Mouse (Mus musculus) naive thymus-derived CD4-positive, alpha-beta T cell, adult 2 months (primary cell): ENCODE measurements around the gene Irx6.

Experiments
- DNase-seq: peaks from one replicate; pipeline ENCODE4 v3.0.0-alpha.2; 2011; ENCODE audit warnings: low read depth

Gene Irx6

GRCm38 (mm10) chr8:92721936-92722321, 47.8 kb downstream of the Irx6 start:
- DNase-seq: no peak

GRCm38 (mm10) chr8:92723320-92723719, 49.2 kb downstream of the Irx6 start:
- no peak for DNase-seq

DNA sequence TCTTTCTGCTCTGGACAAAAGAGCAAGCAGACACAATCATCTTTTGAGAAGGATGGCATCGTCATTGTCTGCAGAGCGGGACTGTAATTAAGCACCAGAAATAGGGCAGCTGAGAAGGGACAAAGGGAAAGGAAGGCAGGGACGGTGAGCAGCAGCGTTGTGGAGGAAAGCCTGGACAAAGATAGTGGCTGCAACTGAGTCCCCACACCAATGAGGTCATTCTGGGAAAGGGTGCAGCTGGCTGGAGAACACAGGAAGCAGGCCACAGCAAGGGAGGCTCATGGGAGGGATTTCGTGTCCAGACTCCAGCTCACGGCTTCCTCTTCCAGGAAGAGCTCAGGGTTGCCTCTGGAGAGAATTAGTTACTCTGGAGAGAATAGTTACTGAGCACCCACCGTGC, 49.9 kb downstream of the Irx6 start:
- no peak for DNase-seq

- no peak for DNase-seq
Measured at GRCm38 (mm10) chr8:92724359-92724758, 50.3 kb downstream of the Irx6 start.
